Mouse (Mus musculus) bone marrow, adult 2 months (tissue): Measurements from ENCODE around the gene Trpm7.

Experiments
- CTCF ChIP-seq: fragments of 200-500 bp; IDR thresholded peaks from 2 replicates; pipeline ENCODE4 v1.5.1; 2011; ENCODE audit warnings: low read length, control low read depth; ENCODE audit not compliant: control insufficient read depth, insufficient read depth
- POLR2A ChIP-seq: fragments of 200-500 bp; IDR thresholded peaks from 2 replicates; pipeline ENCODE4 v1.6.1; 2011; ENCODE audit warnings: low read depth, mild to moderate bottlenecking, control low read depth, low read length, borderline replicate concordance; ENCODE audit not compliant: control insufficient read depth

DNA sequence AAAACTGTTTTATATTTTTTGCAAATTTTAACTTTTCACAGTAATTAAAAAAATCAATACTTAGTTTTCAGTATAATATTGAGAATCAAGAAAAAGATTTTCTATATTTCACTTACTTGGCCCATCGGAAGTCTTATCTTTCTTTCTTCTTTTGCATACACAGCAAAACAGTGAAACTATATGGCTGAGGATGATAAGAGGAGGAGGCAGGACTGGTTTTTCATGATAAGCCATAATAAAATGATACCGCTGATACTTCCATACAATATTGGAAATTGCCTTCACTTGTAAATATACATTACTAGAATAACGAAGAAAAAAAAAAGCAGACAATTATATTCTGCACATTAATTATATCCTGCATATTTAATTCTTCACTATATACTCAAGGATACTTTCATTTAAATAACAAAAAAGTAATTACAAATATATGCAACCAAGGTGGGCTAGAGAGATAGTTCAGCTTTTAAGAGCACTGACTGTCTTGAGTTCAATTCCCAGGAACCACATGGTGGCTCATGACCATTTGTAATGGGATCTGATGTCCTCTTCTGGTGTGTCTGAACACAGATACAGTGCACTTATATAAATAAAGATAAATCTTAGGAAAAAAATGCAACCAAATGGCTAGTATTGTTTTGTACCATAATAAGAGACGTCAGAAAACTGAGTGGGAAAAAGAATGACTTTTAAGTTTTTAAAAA lies 59.2 kb downstream of the Trpm7 start:
- no peak for TF ChIP-seq POLR2A
- TF ChIP-seq CTCF, result no peak
